Mouse (Mus musculus): ENCODE results near the gene Cdk15.

- TF ChIP-seq POLR2A (IDR thresholded peaks at IDR 0.05; ENCODE audit: insufficient read depth, low read depth, low read length) (no peak), CTCF (IDR thresholded peaks at IDR 0.05) (no peak), EP300 (IDR thresholded peaks at IDR 0.05; ENCODE audit: insufficient read depth, low read depth, low read length) (no peak)
Observed at GRCm38 (mm10) chr1:59367928-59368648, 111.4 kb downstream of the Cdk15 start.
